Mouse (Mus musculus): ENCODE data around the gene Itsn1.

GRCm38 (mm10) chr16:91695108-91695755 lies 33.8 kb upstream of the Itsn1 start:
- TF ChIP-seq EP300 (optimal IDR thresholded peaks at IDR 0.05) = no peak
- no peak for TF ChIP-seq CTCF (IDR thresholded peaks at IDR 0.05; ENCODE audit: low read depth)
